Mouse (Mus musculus) midbrain, embryonic 14.5 days (tissue): ENCODE results near the gene Gmpr. TPM values are rescaled to one million over a fixed set of nuclear protein-coding genes. Genes with fewer than 3 reads are reported as not detected.

Experiments used
- ATAC-seq: fragments of 200-750 bp; cut with Nextera tagmentation; 2 replicates; pipeline ENCODE4 v1.8.0; 2017; ENCODE audit warnings: moderate number of reproducible peaks, moderate library complexity; ENCODE audit not compliant: low FRiP score, low TSS enrichment
- DNase-seq: peaks from one replicate; pipeline ENCODE4 v3.0.0-alpha.2; 2015
- H3K27ac ChIP-seq: fragments of 300-500 bp; sonication (generic); replicated peaks from 2 replicates; pipeline ENCODE4 v1.5.1; 2014; ENCODE audit warnings: mild to moderate bottlenecking, low read depth, low read length, moderate library complexity
- H3K27me3 ChIP-seq: fragments of 300-500 bp; sonication (generic); 2 replicates; pipeline ENCODE4 v1.6.1; 2014; ENCODE audit warnings: low read length, control low read depth, mixed read lengths; ENCODE audit not compliant: control insufficient read depth, insufficient read depth
- H3K36me3 ChIP-seq: fragments of 300-500 bp; sonication (generic); 2 replicates; pipeline ENCODE4 v1.6.1; 2014; ENCODE audit warnings: low read length, control low read depth; ENCODE audit not compliant: control insufficient read depth, insufficient read depth
- H3K4me1 ChIP-seq: fragments of 300-500 bp; sonication (generic); 2 replicates; pipeline ENCODE4 v1.6.1; 2014; ENCODE audit warnings: mild to moderate bottlenecking, antibody characterized with exemption, low read length, control low read depth; ENCODE audit not compliant: control insufficient read depth, insufficient read depth
- H3K4me2 ChIP-seq: fragments of 300-500 bp; sonication (generic); 2 replicates; pipeline ENCODE4 v1.6.1; 2014; ENCODE audit warnings: mild to moderate bottlenecking, low read length, moderate library complexity
- H3K4me3 ChIP-seq: fragments of 300-500 bp; sonication (generic); replicated peaks from 2 replicates; pipeline ENCODE4 v1.5.1; 2014; ENCODE audit warnings: low read depth, low read length
- H3K9ac ChIP-seq: fragments of 300-500 bp; sonication (generic); replicated peaks from 2 replicates; pipeline ENCODE4 v1.6.1; 2014; ENCODE audit warnings: mild to moderate bottlenecking, low read length, moderate library complexity
- H3K9me3 ChIP-seq: fragments of 300-500 bp; sonication (generic); 2 replicates; pipeline ENCODE4 v1.6.1; 2016; ENCODE audit warnings: low read length, control low read depth, mixed read lengths; ENCODE audit not compliant: control insufficient read depth
- WGBS: fragments of 180-500 bp; shearing (Covaris S2); extraction: QIAGEN DNeasy Blood & Tissue Kit; methylation state at CpG from one replicate; pipeline ENCODE4 v1.1.7; 2014; 5-methylcytosine and 5-hydroxymethylcytosine counted together
- polyA plus RNA-seq: library from polyadenylated mRNA; unstranded; fragments of >200 nt; fragmentation: Nextera tagmentation; extraction: Ambion mirVana; gene quantifications from 2 replicates; pipeline ENCODE4 v1.2.1, GENCODE M21; 2014

Gene Gmpr
- polyA plus RNA-seq, 1 experiment from 2014 or later = 26.1 TPM

- H3K27ac ChIP-seq = no peak overlapping the region
- no peaks in the 10 kb centered on the region; the same call in 1 of the 2 replicates for H3K4me1 ChIP-seq
- no peak for ATAC-seq
- H3K4me2 ChIP-seq = no peak overlapping the region
- H3K36me3 ChIP-seq = no peaks in the 10 kb centered on the region
- no peaks in the 10 kb centered on the region for H3K9me3 ChIP-seq
- no peak overlapping the region for H3K9ac ChIP-seq
- no peak overlapping the region for H3K4me3 ChIP-seq
- no peak for DNase-seq
- no peaks in the 10 kb centered on the region for H3K27me3 ChIP-seq
Observed at GRCm38 (mm10) chr13:45590898-45591297, 83.7 kb downstream of the Gmpr start.

DNA sequence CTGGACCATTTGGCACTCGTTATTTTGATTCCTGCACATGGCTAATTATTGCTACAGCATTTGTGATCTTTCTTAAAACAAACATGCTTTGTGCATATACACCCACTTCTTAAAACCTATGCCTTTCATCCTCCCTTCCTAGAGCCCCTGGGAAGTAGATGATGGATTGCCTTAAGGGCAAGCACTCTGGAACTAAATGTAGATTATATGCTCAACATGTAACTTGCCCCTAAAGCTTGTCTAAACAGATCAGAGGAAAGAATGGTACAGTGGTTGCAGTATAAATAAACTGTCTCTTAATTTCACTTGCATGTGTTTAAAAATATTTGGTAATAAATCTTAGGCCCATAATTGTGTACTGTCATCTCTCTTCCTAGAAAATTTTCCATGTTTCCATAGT lies 86.7 kb downstream of the Gmpr start:
- H3K9ac ChIP-seq = no peak overlapping the region
- H3K27me3 ChIP-seq = no peaks in the 10 kb centered on the region
- no peak overlapping the region for H3K4me2 ChIP-seq
- H3K36me3 ChIP-seq = no peaks in the 10 kb centered on the region
- no peaks in the 10 kb centered on the region for H3K9me3 ChIP-seq
- H3K27ac ChIP-seq = no peak overlapping the region
- H3K4me3 ChIP-seq = no peak overlapping the region
- DNase-seq = no peak
- WGBS = 78% methylated on average over 1 of the region's 1 CpGs
- ATAC-seq = no peak
- H3K4me1 ChIP-seq = no peaks in the 10 kb centered on the region; the same call in 1 of the 2 replicates

- H3K27me3 ChIP-seq = no peaks in the 10 kb centered on the region
- no peaks in the 10 kb centered on the region for H3K9me3 ChIP-seq
- H3K4me2 ChIP-seq = no peak overlapping the region
- H3K4me3 ChIP-seq = no peak overlapping the region
- no peak overlapping the region for H3K9ac ChIP-seq
- ATAC-seq (no peak), DNase-seq (no peak)
- 78% methylated on average over 7 of the region's 7 CpGs for WGBS
- H3K36me3 ChIP-seq = no peaks in the 10 kb centered on the region
- H3K4me1 ChIP-seq = no peaks in the 10 kb centered on the region; the same call in none of the 2 replicates
- H3K27ac ChIP-seq = no peak overlapping the region
Observed at GRCm38 (mm10) chr13:45595416-45595815, 88.2 kb downstream of the Gmpr start.

DNA sequence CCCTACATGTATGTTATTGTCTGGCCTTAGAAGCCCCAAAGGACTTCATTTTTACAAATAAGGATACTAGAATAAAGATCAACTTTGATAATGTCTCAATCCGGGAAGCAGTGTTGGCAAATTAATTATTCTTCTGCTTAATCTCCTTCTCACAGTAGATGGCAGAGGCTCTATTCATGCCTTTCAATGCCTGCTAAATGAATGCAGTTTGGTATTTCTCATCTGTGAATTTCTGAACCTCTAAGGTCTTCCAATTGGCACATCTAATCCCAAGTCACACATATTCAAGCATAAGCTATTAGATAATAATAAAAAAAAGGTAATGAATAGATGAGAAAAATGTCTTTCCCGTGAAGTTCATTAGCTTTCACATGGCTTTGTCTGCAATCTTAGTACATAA lies 92.6 kb downstream of the Gmpr start:
- Histone ChIP-seq H3K27ac (peak overlapping the region; percentile 2; the same call in 1 of the 2 replicates), H3K4me1 (peaks cover 6% of the 10 kb centered on the region), H3K27me3 (no peaks in the 10 kb centered on the region), H3K9ac (no peak overlapping the region), H3K4me3 (no peak overlapping the region), H3K36me3 (no peaks in the 10 kb centered on the region), H3K4me2 (no peak overlapping the region), H3K9me3 (no peaks in the 10 kb centered on the region)
- WGBS = 30% methylated on average over 2 of the region's 2 CpGs
- DNase-seq = peak; percentile 24
- no peak for ATAC-seq

GRCm38 (mm10) chr13:45600443-45600842 lies 93.2 kb downstream of the Gmpr start:
- Histone ChIP-seq H3K4me2 (no peak overlapping the region), H3K27ac (peak overlapping the region; percentile 38; the same call in 1 of the 2 replicates), H3K9ac (no peak overlapping the region), H3K27me3 (no peaks in the 10 kb centered on the region), H3K4me3 (no peak overlapping the region), H3K9me3 (no peaks in the 10 kb centered on the region), H3K36me3 (no peaks in the 10 kb centered on the region), H3K4me1 (peaks cover 6% of the 10 kb centered on the region)
- DNase-seq (peak; percentile 61), ATAC-seq (no peak)
- 34% methylated on average over 6 of the region's 6 CpGs for WGBS

Other genes with a start within 250 kb of the Gmpr start
- gene Mylip, start 117.7 kb upstream of the Gmpr start, polyA plus RNA-seq = 3.0 and 4.1 TPM in 2 replicates